Mouse (Mus musculus) brown adipose tissue, adult 24 weeks (tissue): ENCODE data around the gene Ccdc188. TPM values are rescaled to one million over a fixed set of nuclear protein-coding genes. Genes with fewer than 3 reads are reported as not detected.
A peak's percentile ranks its signal among the peaks of the same experiment; 100 is the strongest.

Source experiments
- H3K27ac ChIP-seq: fragments of 200-500 bp; replicated peaks from 2 replicates; pipeline ENCODE4 v1.5.1; 2012; ENCODE audit warnings: low read depth, mild to moderate bottlenecking, low read length
- H3K4me1 ChIP-seq: fragments of 200-500 bp; 2 replicates; pipeline ENCODE4 v1.6.1; 2012; ENCODE audit warnings: low read length, mixed read lengths; ENCODE audit not compliant: control insufficient read depth, insufficient read depth, insufficient read length
- H3K4me3 ChIP-seq: fragments of 200-500 bp; 2 replicates; pipeline ENCODE4 v1.5.1; 2012; ENCODE audit warnings: low read depth, mild to moderate bottlenecking, low read length, moderate library complexity; ENCODE audit not compliant: insufficient read depth
- polyA plus RNA-seq: library from polyadenylated mRNA; stranded (reverse); fragments of >200 nt; gene quantifications from 2 replicates; pipeline ENCODE4 v1.2.4, GENCODE M21; 2012; ENCODE audit not compliant: missing spikeins, insufficient read depth, insufficient read length

Gene Ccdc188
- polyA plus RNA-seq, 1 experiment, result not detected

GRCm38 (mm10) chr16:18235389-18236065, 17.8 kb downstream of the Ccdc188 start:
- Histone ChIP-seq H3K27ac (peak overlapping the region; percentile 78), H3K4me1 (peaks cover 17% of the 10 kb centered on the region)

DNA sequence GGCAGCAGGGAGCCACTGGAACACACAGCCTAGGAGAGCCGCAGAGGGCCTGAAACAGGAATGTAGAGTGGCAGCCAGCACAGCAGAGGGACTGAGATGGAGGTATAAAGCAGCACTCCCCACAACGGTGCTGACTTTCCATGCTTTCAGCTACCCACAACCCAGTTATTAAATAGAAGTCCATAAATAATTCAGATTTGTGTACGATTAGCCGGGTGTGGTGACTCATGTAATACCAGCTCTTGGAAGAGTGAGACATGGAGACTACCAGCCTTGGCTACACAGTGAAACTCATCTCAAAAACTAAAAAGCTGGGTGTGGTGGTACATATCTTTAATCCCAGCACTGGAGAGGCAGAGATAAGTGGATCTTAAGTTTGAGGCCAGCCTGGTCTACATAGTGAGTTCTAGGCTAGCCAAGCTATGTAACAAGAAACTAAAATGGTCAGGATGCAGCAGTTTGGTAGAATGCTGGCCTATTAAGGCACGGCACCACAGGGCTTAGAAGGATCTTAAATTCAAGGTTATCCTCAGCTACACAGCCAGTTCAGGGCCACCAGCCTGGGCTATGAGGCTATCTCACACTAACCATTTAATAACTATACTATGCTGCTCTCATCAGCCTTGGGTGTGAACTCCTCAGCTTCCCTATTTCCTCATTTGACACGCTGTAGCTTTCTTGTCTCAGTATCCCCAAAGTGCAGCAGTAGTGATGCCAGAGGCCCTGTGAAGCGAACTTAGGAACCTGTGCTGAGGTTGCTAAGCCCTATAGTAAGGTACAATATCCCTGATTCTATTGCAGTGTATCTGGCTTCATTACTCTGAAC, 19.2 kb downstream of the Ccdc188 start:
- no peak overlapping the region for H3K27ac ChIP-seq
- peaks cover 10% of the 10 kb centered on the region for H3K4me1 ChIP-seq
- H3K4me3 ChIP-seq, result no peak overlapping the region

More at GRCm38 (mm10) chr16:18235389-18236065, 17.8 kb downstream of the Ccdc188 start:
- H3K4me3 ChIP-seq, result peak overlapping the region; percentile 78

DNA sequence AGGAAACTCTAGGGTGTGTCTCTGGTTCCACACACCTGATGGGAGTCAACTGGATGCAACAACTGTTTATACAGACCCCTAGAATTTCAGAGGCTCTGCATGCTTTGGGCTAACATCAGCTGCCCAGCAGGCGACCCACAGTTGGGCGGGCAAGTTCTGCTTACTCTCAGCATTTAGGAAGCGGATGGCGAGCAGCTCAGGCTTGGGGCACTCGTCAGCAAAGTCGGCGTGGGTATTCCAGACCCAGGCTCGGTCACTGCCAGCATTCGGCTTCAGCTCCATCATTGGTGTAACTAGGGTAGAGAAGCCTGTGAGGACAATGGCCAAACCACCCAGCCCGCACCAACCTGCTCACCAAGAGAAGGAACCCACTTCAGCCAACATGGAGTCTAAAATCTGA, 23.9 kb downstream of the Ccdc188 start:
- no peaks in the 10 kb centered on the region for H3K4me1 ChIP-seq
- no peak overlapping the region for H3K27ac ChIP-seq
- H3K4me3 ChIP-seq, result no peak overlapping the region

- peaks cover 7% of the 10 kb centered on the region for H3K4me1 ChIP-seq
- H3K4me3 ChIP-seq, result peak overlapping the region; percentile 82
- H3K27ac ChIP-seq, result peak overlapping the region; percentile 16; the same call in 1 of the 2 replicates
Measured at GRCm38 (mm10) chr16:18247521-18248399, 30.1 kb downstream of the Ccdc188 start.

DNA sequence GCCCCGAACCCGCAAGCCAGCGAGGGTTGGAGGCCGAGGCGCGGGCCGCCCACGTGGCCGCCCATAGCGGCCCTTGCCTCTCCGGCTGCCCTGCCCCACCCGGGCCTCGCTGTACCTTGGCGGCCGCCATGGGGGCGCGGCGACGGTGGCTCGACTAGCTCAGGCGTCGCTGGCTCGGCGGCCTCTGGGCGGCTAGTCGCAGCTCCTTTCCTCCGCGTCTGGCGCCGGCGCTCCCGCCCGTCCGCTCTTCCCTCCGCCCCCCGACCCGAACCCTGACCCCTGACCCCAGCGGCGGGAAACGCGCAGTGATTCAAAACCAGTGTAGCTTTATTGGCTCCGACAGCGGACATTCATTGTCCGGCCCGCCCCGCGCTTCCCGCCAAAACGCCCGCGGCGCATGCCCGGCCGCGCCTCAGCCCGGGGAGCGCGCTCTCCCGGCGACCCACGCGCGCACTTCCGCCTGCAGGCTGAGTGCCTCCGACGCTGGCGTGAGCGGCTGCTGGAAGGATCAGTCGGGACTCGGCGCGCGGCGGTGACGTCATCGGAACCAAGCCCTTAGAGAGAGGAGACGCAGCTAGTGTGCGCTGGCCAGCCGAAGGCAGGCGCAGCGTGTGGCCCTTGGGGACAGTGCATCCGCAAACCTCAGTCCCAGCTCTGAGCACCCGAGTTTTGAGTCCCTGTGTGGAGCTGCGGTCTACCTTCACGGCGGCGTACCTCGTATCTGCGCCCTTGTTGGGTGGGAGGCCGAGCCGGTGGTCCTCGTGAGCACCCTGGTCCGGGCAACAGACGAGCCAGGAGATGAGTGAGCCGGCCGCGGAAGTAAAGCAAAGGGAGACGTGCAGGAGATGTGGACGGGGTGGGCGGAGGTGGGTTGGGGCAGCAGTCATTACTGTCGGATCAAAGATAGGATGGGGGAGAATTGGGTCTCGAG, 31.0 kb downstream of the Ccdc188 start, which contains the start of the genes Trmt2a and Ranbp1:
Gene Trmt2a, plus strand, starts transcription at position 247 of the 931 bp plus-strand sequence.
Gene Ranbp1, minus strand, starts transcription at position 300 of the 931 bp plus-strand sequence.
- H3K4me1 ChIP-seq, result peaks cover 7% of the 10 kb centered on the region
- H3K27ac ChIP-seq, result peak within 1 kb of the TSS; percentile 93
- H3K4me3 ChIP-seq, result peak within 1 kb of the TSS; percentile 98

DNA sequence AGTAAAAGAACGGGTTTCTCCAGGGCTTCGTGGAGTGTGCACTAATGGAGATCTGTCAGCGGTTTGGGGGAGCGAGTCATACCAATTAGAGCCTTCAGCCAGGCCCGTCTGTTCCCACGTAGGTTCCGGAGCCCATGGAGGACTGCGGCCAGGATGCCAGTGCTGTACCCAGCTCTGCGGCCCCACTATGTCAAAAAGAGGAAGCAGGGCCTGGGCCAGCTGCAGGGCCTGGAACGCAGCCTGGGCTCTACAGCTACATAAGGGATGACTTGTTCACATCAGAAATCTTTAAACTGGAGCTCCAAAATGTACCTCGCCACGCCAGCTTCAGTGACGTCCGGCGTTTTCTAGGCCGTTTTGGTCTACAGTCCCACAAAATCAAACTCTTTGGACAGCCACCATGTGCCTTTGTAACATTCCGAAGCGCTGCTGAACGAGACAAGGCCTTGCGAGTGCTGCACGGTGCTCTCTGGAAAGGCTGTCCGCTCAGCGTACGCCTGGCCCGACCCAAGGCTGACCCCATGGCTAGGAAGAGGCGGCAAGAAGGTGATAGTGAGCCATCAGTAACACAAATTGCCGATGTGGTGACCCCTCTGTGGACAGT, 31.8 kb downstream of the Ccdc188 start:
- H3K4me3 ChIP-seq, result peak overlapping the region; percentile 98
- H3K27ac ChIP-seq, result peak overlapping the region; percentile 93
- peaks cover 7% of the 10 kb centered on the region for H3K4me1 ChIP-seq

DNA sequence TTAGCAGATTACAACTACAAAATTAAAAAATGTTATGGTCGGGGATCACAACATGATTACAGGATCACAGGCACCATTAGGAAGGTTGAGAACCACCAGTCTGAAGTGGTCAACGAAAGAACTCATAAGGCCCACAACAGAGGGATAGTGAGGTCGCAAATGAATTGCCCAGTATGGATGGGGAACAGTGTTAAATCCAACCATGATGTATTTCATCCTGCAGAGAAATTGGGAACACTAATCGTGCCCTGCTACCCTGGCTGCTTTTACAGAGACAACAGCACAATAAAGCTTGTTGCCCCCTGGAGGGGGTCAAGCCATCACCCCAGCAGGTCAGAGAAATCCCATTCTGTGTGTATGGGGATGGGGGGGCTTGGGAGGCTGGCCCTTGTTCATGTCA, 32.6 kb downstream of the Ccdc188 start:
- no peak overlapping the region for H3K4me3 ChIP-seq
- H3K27ac ChIP-seq, result no peak overlapping the region
- H3K4me1 ChIP-seq, result peaks cover 7% of the 10 kb centered on the region

DNA sequence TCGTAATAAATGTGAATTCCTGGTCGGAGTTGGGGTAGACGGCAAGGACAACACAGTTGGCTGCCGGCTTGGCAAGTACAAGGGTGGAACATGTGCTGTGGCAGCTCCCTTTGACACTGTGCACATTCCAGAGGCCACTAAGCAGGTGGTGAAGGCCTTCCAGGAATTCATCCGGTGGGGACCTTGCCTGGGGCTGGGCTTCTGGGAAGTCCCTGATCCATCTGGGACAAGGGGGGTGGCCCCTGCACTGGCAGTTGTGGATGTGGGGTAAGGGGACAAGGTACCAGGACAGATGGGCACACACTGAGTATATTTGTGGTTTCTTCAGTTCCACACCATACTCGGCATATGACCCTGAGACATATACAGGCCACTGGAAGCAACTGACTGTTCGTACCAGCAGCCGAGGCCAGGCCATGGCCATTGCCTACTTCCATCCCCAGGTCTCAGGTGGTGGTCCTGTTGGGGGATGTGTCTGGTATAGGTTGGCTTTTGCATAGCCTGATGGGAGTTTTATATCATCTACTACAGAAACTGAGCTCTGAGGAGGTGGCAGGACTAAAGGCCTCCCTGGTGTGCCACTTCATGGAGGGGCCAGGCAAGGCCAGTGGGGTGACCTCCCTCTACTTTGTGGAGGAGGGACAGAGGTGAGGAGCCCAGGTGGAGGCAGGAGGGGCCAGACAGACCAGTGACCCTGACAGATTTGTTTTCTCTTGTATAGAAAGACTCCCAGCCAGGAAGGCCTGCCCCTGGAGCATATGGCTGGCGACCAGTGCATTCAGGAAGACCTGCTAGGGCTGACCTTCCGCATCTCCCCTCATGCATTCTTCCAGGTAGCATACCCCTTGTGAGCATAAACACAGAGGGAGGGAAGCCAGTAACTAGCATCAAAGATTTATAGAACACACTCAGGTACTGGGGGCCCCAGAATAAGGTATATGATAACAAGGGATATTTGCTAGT, 33.4 kb downstream of the Ccdc188 start:
- H3K4me1 ChIP-seq, result peaks cover 7% of the 10 kb centered on the region
- no peak overlapping the region for H3K27ac ChIP-seq
- H3K4me3 ChIP-seq, result no peak overlapping the region

DNA sequence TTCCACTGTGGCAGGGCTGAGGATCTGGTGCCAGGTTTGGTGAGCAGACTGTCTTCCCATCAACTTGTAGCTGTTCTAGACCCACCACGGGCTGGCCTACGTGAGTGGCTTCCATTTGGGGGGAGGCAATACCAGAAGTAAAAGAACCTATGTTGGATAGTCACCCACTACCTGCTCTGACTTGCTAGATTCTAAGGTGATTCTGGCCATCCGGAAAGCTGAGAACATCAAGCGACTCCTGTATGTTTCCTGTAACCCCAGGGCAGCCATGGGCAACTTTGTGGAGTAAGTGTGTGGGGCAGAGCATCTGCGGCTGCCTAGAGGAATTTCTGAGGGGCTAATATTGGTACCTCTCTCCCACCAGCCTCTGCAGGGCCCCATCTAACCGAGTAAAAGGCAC, 35.1 kb downstream of the Ccdc188 start:
- H3K27ac ChIP-seq, result no peak overlapping the region
- H3K4me3 ChIP-seq, result no peak overlapping the region
- peaks cover 5% of the 10 kb centered on the region for H3K4me1 ChIP-seq

DNA sequence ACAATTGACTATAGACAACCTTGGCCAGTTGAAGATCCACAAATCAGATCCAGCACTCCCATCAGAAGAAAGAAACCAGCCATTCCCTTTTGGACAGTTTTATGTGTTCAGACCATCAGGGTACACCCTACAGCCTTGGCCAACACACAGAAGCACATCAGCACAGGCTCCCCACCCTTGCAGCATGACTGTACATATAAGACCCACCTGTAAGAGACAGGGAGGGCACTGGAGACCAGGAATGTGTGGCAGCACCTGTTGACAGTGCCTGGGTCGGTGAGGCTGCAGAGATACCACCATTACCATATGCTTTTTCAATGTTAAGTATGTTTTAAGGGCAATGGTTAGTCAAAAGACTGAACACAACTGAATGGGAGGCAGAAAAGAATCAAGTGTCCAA, 36.2 kb downstream of the Ccdc188 start:
- Histone ChIP-seq H3K4me3 (no peak overlapping the region), H3K27ac (no peak overlapping the region), H3K4me1 (peaks cover 5% of the 10 kb centered on the region)

GRCm38 (mm10) chr16:18258221-18258620, 40.5 kb downstream of the Ccdc188 start, which contains the start of gene Gm49776:
Gm49776 (minus strand) TSS chr16:18258321.
- H3K4me3 ChIP-seq, result no peak within 1 kb of the TSS
- no peaks in the 10 kb centered on the region for H3K4me1 ChIP-seq
- H3K27ac ChIP-seq, result no peak within 1 kb of the TSS

DNA sequence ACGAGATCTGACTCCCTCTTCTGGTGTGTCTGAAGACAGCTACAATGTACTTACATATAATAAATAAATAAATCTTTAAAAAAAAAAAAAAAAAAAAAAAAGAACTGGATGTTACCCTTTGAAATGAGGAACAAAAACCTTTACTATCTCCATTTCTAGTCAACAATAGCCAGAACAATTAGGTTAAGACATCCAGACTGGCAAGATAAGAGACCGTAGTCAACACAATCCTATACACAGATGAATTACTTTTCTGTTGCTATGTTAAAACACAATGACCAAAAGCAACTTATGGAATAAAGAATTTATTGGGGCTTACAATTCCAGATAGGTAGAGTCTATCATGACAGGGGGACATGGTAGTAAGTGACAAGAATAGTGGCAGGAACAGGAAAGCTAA, 47.3 kb downstream of the Ccdc188 start:
- H3K4me3 ChIP-seq, result no peak overlapping the region
- no peaks in the 10 kb centered on the region for H3K4me1 ChIP-seq
- H3K27ac ChIP-seq, result no peak overlapping the region

DNA sequence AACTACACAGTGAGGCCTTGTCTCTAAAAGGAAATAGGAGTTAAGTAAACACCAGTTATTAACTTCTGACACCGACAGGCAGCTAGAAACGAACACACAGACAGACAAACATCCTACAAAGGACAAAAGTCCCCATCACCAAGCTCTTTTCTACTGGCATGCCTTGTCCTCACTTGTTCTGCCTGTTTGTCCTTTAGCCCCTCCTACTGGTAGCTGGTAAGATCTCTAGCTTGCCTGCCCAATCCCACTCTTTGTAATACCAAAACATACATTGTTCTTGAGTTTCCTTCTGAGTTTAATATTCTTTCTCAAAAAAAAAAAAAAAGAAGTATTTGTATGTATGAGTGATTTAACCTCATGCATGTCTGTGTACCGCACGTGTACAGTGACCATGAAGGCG, 50.5 kb downstream of the Ccdc188 start:
- Histone ChIP-seq H3K4me3 (no peak overlapping the region), H3K4me1 (no peaks in the 10 kb centered on the region), H3K27ac (no peak overlapping the region)
